Mouse (Mus musculus): ENCODE data around the gene Cbx5.

The Cbx5 gene

DNA sequence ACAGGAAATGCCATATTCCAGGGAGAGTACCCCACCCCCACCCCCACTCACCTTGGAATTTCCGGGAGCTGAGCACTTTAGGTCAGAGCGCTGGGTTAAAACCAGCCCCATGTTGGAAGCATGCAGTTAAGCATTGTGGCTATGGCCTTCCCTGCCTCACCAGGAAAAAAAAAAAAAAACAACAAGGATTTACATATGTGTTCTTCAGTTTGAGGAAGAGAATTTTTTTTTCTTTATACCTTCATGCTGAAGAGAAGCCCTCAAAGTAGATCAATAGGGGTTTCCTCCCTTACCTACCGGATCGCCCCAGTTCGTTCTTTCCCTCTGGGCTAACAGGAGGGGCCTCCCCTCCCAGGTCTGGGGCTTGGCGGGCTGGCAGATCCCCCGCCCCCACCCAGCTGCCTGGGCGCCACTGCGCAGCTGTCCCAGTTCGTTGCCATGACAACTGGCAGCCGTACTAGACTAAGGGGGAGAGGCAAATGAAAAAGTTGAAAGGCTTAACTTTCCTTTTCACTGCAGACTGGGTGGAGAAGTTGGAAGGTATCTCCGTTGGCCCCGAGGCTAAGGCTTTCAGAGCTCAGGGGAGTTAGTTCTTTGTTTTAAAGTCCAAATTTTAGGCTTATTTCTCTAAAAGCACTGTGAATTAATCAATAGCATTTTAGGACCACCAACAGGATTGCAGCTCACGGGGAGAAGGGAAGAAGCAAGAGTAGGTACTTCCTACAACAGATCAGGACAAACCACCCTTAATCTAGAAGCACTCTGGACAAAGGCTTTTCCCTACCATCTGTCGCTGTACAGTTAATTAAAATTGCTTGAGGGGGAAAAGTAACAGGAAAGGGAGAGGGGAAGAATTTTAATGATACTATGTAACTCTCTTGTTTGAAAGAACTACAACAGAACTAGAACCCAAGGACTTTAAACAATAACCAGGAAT is 24.4 kb downstream of the Cbx5 start:
- peak; percentile 76 for DNase-seq (ENCODE audit: low spot score)

DNA sequence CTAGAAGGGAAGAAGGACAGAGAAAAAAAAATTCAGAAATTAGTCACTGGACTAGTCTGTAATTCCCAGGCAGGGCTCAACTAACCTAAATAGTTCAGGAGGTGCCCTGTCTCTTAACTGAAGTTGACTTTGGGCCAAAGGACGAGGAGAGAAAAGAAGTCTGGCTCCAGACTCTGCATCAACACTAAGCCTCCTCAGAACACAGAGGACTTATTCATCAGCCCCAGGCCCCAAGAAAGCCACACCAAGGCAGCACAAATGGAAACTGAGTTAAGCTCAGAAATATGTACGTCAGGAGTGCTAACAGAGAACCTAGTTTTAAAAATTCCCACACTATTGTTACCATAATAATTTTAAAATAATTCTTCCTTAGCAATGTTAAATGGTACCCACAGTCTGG is 25.5 kb downstream of the Cbx5 start:
- no peak for DNase-seq (ENCODE audit: low spot score)

DNA sequence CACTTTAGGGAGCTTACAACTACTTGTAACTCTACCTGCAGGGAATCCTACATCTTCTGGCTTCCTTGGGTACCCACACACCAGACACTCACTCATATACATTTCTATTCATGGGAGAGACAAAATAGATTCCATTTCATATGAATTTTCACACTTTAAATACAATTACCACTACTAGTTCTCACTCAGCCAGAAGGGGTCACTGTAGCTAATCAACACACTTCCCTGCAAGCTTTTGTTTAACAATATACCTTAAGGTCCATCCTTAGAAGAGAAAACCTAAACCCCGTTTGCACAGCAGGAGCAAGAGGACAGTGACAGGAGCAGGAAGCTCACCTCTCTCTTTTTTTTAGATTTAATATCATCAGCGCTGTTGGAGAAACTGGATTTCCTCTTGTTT is 34.5 kb downstream of the Cbx5 start:
- DNase-seq (ENCODE audit: low spot score), result no peak

DNA sequence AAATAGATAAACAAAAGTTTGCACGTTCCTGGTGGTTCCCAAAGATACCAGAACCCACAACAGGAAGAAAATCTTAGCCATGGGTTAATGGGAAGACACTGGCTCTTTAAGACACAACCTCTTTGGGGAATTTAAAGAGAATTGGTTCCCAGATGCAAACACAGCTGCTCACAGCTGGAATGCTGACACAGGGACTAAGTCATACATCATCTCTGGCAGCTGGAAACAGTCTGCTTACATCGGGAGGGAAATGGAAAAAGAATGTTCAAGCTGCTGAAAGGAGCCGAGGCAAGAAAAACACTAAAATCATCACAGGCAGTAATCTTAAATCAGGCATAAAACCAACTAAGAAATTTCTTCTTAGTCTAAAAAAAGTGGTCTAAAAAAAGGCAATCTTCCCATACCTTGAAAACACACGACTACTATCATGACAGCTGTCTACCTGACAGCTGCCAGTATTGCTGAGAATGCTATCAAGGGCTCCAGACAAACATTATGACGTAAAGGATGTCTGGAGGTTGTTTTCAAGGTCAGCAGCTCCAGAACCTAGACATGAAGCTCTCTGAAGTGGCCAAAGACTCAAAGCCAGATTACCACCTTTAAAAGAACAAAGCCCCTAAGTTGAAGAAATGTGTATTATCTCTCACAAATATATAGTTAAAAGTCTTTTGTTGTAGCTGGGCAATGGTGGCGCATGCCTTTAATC is 37.4 kb downstream of the Cbx5 start:
- DNase-seq (ENCODE audit: low spot score), result no peak

DNA sequence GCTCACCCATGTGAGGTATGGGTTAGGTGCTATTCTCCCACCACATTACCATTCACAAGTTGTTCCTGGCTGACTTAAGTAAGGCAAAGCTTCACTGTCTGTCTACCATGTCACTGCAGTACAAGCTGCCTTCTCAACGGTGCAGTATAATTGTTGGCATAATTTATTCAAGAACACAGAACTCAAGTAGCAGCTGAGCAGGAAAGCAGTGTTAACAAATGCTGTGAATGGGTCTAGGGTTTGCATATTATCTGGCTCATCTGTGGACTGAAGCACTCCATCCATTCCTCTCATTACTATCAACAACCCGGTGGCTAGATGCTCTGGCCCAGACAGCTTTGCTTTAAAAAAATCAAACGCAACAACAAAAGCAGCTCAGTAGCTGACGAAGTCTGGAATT is 41.8 kb downstream of the Cbx5 start:
- DNase-seq (ENCODE audit: low spot score), result no peak

DNA sequence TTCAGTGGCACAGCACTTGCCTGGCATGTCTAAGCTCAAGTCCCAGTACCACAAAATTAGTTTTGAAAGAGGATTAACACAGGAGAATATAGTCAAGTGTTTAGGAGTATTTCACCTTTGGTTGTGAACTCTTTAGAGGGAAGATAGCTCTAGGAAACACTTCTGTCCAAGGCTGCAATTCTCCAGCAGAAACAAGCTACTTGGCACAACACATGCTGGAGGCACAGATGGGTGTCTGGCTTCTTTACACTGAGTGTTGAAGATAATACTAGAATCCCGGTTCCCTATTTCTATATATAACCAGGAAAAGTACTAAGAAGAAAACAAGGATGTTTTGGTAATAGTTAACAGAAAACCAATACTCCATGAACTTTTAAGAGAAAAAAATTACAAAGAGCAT is 42.8 kb downstream of the Cbx5 start:
- DNase-seq (ENCODE audit: low spot score), result no peak

DNA sequence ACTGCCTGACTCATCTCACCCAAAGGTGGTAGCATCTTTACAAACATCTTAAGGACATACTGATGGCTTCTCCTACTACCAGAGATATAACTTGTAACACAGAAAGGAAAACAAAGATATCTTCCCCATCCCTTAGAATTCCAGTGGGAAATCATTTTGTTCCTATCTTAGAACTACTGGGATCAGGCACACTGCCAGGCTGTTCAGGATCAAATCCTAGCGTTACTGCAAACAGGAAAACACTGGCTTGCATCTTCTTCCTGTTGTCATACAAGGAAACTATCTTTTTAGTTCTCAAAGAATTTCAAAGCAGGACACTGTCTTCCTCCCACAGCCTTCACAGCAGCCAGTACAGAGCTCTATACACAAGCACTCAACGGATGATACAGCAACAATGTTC is 46.0 kb downstream of the Cbx5 start:
- no peak for DNase-seq (ENCODE audit: low spot score)

DNA sequence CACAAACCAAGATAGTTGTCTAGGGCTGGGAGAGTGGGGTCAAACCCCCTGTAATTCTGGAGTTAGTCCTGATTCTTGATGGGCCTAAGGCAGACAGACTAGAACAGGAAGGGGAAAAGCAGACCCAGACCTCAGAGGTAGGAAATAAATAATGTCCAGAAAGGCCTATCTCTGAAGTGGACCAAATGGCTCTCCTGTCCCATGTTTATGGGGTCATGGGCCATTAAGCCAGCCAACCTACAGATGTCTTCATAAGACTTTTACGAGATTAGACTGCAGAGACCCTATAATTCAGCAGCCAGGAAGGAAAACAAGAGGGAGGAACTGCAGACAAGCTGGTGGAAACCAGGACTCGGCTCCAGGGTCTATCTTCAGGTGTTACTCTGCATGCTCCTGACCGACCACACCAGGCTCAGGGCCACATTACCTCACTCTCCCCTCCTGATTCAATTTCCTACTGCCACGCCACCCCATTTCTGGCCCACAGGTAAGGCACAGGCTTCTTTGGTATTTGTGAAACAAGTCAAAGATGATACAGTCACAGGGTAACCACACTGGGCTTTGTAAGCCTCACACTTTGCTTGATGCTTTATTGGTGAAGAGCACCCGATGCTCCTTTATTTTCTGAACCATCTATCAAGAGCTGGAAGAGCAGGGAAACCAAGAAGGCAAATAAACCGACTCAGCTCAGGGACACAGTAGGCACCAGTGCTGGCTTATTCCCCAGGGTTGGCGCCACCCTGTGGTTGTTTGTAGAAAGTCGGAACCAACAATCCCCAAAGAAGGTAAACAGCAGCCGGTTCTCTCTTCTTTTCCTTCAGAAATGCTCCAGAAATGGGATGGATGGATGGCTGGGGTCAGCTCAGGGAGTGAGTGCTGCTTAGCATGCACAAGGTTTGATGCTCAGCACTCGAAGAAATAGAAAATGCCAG is 48.8 kb downstream of the Cbx5 start:
- DNase-seq (ENCODE audit: low spot score), result no peak

DNA sequence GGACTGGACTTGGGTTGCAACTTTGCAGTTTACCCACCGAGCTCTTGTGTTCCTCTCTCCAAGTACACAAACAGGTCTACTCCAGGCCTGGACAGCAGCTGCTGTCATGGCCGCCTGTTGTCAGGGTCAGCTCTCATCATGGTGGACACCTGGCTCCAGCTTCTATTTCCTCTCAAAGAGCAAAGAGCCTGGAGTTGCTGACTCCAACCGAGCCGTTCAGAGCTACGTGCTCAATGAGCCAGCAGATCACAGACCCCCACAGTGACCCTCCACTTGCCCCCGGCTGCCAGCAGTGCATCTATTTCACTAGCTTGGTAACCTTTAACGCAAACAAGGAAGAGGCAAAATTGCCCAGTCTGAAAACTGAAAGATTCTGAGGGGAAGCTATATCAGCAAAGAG is 49.5 kb downstream of the Cbx5 start:
- no peak for DNase-seq (ENCODE audit: low spot score)

DNA sequence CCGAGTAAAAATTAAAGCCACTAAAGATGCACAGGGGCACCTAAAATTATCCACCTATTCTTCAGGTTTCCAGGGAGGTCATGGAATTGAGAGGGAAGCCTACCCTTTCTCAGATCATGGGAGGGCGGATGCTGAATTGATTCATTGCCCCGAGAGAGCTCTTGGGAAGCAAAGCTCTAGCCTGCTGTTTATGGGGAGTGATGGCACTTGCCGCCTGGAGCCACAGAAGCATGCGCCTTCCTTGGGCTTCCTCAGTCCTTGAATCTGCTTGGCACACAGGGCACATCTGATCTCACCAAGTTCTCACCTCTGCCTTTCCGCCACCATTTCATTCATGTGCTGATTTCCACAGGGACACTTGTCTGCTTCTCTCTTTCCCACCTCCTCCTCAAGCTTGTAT is 51.8 kb downstream of the Cbx5 start:
- DNase-seq (ENCODE audit: low spot score), result no peak

DNA sequence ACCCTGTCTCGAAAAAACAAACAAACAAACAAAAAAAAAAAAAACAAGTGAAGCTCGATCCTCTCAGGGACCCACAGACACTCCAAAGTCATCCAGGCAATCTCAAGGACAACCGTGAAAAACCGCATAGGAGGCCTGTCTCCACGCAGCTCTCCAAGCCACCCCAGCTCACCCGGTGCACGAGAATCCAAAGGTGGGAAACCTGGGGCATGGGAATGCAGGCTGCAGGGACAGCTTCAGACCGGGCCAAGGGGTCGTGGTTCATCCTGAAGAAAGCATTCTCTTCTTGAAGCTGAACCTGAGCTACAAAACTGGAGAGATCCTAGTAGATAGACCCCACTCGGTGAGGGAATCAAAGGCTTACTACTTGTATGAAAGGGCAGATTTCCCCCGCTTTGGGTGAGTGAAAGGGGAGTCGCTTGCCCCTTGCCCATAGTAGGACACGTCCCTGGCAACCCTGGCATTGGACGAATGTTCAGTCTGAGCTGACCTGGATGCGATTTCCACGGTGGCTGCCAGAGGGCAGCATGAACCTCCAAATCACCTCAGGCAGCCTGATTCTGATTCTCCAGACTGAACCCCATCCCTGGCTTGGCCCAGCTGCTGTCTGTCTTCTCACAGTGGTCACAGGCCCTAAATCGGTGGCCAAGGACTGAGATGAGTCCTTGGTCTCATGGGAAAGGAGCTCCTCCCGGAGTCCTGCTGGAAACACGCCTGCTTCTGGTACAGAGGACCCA is 54.0 kb downstream of the Cbx5 start:
- no peak for DNase-seq (ENCODE audit: low spot score)

DNA sequence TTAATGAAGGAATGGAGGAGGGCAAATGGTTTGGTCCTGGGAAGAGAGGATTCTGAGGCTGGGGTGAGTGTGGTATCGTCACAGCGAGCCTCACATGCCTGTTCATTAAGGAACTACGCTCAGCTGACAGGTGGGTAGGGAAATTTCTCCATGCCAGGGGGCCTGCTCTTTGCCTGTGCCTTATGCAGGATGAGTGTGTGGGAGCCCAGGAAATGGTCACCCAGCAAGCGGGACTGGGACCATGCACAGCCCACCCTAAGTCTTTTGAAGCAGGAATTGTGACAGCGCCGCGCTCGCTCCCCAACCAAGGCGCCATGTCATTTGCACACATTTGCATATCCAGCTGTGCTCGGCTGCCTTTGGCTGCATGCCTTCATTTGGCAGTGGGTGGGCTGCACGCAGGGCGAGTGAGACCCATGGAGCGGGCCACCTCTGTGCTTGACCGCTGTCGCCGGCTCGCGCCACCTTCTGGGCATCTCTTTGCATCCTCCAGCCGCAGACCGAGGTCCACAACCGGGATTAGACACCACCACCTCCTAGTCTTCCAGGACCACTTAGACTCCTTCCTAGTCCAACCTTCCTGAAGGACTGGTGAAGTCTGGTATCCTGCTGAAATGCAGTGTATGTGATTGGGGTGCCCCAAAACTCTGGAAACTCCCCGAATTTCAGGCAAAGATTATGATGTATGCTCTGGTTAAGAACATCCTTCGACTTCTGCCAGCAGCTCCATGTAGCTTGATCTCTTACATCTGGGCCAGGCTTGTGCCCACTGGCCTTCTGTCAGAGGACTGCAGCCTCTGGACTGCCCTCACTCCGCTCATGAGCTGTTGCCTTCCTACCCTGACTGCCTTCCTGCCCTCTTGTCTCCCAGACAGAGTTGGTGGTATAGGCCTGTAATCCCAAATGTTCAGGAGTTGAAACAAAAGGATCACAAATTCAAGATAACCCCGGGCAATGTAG is 55.7 kb downstream of the Cbx5 start:
- no peak for DNase-seq (ENCODE audit: low spot score)

DNA sequence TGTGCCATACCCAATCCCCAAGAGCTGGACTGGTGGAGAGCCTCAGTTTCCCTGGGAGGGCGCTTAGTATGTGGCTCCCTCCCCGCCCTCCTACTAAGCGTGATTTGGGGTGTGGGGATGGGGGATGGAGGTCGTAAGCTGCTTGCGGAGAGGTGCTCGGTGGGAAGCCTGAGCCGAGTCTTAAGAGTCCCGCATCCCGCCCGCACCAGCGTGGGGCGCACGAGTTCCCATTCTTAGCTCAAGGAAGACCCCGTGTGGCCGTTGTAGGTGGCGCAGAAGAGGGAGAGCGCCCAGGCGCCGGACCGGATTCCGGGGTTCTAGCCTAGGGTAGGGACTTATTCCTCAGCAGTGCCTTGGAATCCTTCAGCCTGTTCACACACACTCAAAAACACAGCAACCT is 56.5 kb downstream of the Cbx5 start:
- peak; percentile 60 for DNase-seq (ENCODE audit: low spot score)

DNA sequence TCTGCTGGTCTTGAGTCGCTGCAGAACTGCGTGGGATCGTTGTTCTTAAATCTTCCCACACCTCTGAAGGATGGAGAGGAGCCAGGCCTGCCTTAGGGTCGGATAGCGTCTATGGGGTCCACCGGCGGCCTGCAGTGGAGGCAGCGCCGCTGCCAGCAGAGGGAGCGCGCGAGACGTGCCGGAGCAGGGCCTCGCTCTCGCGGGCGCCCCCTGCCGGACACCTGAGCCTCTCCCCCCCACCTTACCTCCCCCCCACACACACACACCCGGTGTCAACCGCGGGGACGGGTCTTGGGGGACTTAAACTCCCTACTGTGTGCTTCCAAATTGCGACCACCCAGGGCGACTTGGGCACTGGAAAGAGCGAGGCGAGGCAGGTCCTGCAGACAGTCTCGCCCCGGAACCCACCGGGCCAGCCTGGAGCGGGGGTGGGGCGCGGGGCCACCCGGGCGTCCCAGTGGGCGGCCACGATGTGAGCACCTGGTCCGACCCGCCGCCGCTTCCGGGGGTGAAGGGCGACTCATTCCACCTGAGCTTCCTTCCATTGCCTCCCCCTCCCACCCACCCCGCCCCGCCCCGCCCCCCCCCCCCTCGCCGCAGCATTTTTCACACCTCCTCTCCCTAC is 57.3 kb downstream of the Cbx5 start:
- DNase-seq (ENCODE audit: low spot score), result peak; percentile 94

DNA sequence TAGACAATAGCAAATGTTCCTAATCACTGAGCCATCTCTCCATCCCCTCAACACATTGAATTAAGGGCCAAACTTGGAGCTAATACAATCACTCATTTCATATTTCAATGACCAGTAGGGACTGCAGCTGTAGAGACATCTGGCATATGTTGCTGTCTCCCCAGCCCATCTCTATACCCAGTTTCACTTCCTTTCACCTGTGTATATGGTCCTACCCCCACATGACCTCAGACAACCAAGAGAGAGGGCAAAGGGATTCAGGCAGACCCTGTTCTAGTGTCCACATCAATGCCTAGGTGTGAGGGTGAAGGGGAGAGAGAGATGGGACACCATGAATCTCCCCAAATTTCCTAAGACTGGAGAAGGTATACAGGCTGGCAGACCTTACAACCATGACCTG is 59.2 kb downstream of the Cbx5 start:
- no peak for DNase-seq (ENCODE audit: low spot score)

DNA sequence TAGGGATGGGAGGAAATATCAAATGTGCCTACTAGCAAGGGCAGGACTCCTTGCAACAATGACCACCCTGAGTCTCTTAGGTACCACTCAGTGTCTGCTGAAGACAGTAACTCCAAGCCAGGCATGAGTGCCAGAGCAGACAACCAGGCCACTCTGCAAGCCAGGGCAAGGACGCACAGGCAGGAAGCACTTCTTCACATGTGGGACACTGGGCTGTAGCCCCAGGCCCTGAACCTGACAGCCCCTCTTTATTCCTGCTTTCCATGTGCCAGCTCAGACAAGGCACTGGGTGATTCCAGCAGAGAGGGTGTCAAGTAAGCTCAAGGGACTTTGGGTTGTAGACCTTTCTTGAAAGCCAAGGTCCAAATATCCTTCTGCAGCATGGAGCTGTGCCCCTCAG is 60.8 kb downstream of the Cbx5 start:
- no peak for DNase-seq (ENCODE audit: low spot score)

DNA sequence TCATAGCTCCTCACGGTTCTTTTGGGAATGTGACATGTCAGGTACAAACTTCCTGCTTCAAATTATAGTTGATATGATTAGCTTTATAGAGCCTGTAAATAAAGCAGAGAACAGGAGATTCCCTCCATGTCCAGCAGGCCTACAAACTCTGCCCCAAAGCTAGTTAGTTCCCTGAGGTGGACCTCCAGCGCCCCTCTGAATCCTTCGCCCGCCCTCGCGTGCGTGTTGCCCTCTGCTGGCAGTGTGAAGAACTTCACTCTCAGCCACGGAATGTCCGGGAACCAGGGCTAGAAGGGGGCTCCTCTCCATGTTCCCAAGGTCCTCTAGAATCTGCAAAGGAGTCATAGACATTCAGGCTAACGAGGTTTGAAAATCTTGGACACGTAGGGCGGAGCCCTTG is 61.5 kb downstream of the Cbx5 start:
- DNase-seq (ENCODE audit: low spot score), result no peak

DNA sequence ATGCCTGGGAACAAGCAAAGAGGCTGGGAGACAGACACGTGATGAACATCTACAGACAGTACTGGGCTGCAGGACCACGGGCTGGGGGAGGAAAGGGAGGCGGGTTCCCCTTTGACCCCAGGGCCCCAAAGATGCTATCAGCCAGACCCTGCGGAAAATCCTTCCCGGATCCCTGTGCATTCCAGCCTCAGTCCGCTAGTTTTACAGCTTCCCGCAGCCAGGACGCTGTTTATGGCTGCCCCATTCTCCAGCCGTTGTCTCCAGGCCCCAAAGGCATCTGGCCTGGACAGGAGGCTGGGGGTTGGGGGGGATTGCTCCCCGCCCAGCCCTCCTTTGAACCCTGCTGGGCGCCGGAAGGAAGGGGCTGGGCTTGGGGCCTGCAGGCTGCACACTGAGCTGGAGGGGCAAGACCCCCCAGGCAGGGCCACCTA is 62.0 kb downstream of the Cbx5 start:
- no peak for DNase-seq (ENCODE audit: low spot score)

DNA sequence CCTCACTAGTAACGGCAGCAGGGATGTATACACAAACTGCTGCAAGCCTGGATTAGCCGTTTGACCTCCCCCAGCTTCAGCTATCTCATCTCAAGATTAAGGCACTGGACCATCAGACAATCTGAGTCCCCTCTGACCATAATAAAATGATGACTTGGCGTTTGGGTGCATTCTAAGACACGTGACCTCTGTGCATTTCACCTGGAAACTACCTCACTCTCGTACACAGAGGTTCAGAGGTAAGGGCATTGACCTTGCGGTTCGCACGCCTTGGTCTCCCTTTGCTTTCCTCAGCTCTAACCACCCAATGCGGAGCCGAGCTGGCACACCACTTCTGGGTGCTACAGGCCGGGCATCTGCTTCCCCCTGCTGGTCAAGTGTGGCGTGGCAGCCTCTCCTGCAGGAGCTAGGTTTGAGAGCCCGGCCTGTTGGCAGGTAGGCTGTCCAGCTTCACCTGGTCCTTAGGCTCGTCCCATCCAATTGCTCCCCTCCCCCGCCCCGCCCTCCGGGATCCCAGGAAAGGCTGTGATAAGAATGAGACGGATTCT is 62.7 kb downstream of the Cbx5 start:
- DNase-seq (ENCODE audit: low spot score), result peak; percentile 90

DNA sequence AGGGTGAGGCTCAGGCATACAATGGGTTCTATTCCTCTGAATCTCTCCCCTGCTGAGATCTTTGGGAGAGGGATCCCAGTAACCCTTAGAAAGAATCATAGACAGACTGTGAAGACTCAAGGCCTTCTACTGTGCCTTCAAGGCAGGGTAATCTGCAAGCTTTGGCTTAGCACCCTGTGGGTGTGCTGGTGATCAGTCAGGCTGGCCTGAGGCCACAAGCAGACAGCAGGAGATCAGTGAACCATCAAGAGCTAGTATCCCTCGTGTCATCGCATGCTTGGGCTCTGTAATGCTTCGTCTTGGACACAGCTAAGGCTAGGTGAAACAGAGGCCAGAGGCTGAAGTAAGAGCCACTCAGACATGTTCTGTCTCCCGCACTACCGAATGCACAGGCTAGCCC is 66.4 kb downstream of the Cbx5 start:
- DNase-seq (ENCODE audit: low spot score), result no peak
